Mouse (Mus musculus): ENCODE results near the gene Ldoc1.

Gene Ldoc1

DNA sequence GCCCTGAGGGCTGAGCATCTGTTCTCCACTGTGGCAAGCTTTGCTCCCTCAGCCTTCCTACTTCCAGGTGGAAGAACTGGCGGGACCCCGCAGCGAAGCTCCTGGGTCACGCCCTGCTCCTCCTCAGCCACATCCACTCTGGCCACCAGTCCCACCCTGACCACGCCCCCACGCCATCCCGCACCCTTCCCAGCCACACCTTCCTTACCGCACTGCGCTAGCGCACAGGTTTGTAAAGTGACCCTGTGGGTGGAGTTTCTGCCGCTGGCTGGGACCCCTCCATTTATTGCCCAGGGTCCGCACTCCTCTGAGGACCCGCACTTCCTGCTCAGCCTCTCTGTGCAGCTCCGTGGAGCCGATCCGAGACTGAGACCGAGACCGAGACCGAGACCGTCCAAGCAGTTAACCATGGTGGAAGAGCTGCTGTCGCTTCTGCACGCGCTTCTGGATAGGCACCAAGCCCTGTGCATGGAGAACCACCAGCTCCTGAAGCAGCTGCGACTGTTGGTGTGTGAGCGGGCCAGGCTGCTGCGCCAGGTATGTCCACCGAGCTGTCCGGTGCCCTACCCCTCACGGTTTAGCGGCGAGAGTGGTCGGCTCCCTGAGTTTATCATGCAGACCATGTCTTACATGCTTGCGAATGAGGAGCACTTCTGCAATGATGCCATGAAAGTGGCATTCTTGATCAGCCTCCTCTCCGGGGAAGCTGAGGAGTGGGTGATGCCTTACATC lies at the start of gene Ldoc1:
Gene Ldoc1, plus strand, starts transcription at position 196 of the 732 bp plus-strand sequence.
- peak; percentile 1 for DNase-seq (ENCODE audit: extremely low read depth, insufficient read length, low spot score)

DNA sequence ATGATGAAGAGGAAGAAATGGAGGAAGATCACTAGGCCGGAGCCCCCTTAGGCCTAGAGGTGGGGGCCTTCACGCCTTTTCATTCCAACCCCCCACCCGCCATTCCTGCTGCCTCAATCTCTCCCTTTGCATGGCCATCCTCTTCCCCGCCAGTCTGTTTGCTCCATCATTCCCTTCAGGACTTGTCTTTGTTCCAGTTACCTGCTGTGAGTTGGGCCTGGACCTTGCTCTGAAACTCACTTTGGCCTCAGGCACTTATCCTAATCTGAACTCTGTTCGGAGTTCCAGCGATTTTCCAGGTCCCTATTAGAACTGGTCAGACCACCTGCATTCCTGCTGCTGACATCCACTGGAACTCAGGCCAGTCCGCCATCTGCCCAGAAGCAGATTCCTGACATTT lies 834 bp downstream of the Ldoc1 start:
- DNase-seq (ENCODE audit: extremely low read depth, insufficient read length, low spot score) = no peak

DNA sequence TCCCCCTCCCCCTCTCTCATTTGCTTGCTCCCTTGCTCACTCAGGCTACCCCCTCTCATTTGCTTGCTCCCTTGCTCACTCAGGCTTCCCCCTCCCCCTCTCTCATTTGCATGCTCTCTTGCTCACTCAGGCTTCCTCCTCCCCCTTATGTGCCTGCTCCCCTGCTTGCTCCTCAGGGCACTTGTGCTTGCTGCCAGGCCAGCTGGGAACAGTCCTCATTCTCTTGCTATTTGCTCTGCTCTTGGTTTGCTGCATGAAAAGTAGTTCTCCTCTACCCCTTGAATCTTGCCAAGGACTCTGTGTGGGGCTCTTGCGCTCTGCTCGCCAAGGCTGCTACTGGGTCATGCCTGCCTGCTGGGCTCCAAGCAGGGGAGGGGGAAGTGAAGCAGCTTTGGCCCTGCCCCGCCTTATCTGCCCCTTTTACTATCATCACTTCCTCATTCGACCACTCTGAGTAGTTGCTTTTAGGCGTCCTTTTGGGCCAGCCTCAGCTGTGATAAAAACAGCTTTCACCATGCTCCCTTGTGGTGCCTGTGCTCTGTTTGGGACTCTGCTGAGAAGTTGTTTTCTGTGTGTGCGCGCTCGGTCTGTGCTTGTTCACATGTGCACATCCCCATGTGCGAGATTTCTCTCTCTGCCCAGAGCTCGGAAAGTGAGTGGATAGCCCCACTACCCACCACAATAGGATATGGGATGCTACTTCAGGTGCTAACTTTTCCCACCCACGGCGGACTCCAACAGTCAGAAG lies 13.2 kb downstream of the Ldoc1 start:
- DNase-seq (ENCODE audit: extremely low read depth, insufficient read length, low spot score) = no peak

- DNase-seq (ENCODE audit: extremely low read depth, insufficient read length, low spot score) = no peak
Measured at GRCm38 (mm10) chrX:61723029-61723980, 14.0 kb downstream of the Ldoc1 start.

- no peak for DNase-seq (ENCODE audit: extremely low read depth, insufficient read length, low spot score)
Measured at GRCm38 (mm10) chrX:61727516-61728310, 18.4 kb downstream of the Ldoc1 start.

Data from 3134 (cell line).